Mouse (Mus musculus) midbrain, embryonic 11.5 days (tissue): ENCODE results near the gene Neo1. TPM values are rescaled to one million over a fixed set of nuclear protein-coding genes. Genes with fewer than 3 reads are reported as not detected.

ENCODE experiments used
- polyA plus RNA-seq: library from polyadenylated mRNA; unstranded; fragments of >200 nt; fragmentation: Nextera tagmentation; extraction: Ambion mirVana; gene quantifications from 2 replicates; pipeline ENCODE4 v1.2.1, GENCODE M21; 2014

Neo1 gene
- polyA plus RNA-seq, 1 experiment from 2014 or later: 39.6 TPM

Other genes with a start within 250 kb of the Neo1 start
- 1.3 and 1.5 TPM in 2 replicates for gene Hcn4, start 213.0 kb downstream of the Neo1 start, polyA plus RNA-seq